Mouse (Mus musculus) MEL (cell line): ENCODE results near the gene Ror2.

Experiments
- BHLHE40 ChIP-seq: IDR thresholded peaks from 2 replicates; pipeline ENCODE4 v1.6.1; 2012; ENCODE audit warnings: low read depth, mild to moderate bottlenecking, inconsistent platforms, low read length, improper control_type of control experiment, borderline replicate concordance
- CTCF ChIP-seq, 3 experiments: IDR thresholded peaks in 2 of 3; conservative IDR thresholded peaks in 1 of 3; 2 replicates each; pipeline ENCODE4 v1.5.1; 2011 to 2012; ENCODE audit warnings: low read length in 3 of 3, low read depth in 2 of 3, mild to moderate bottlenecking in 2 of 3, improper control_type of control experiment in 1 of 3, inconsistent platforms in 1 of 3, mixed read lengths in 1 of 3, moderate library complexity in 1 of 3; ENCODE audit not compliant: control insufficient read depth in 1 of 3, insufficient read depth in 1 of 3, poor library complexity in 1 of 3, severe bottlenecking in 1 of 3
- EP300 ChIP-seq, 2 experiments: IDR thresholded peaks; 2 replicates each; pipeline ENCODE4 v1.6.1; 2011; ENCODE audit warnings: improper control_type of control experiment in 2 of 2, low read length in 2 of 2, low read depth in 1 of 2, mild to moderate bottlenecking in 1 of 2
- GABPA ChIP-seq: IDR thresholded peaks from 2 replicates; pipeline ENCODE4 v1.6.1; 2012; ENCODE audit warnings: low read depth, mild to moderate bottlenecking, inconsistent platforms, low read length, improper control_type of control experiment, moderate library complexity
- MAZ ChIP-seq: IDR thresholded peaks from 2 replicates; pipeline ENCODE4 v1.6.1; 2012; ENCODE audit warnings: low read depth, mild to moderate bottlenecking, inconsistent platforms, low read length, improper control_type of control experiment
- MYC ChIP-seq: IDR thresholded peaks from 2 replicates; pipeline ENCODE4 v1.6.1; 2011; ENCODE audit warnings: low read depth, mild to moderate bottlenecking, low read length, improper control_type of control experiment, moderate library complexity
- NRF1 ChIP-seq: IDR thresholded peaks from 2 replicates; pipeline ENCODE4 v1.6.1; 2014; ENCODE audit warnings: low read depth, mild to moderate bottlenecking, inconsistent platforms, low read length, improper control_type of control experiment, moderate library complexity; ENCODE audit not compliant: poor library complexity, insufficient read depth, severe bottlenecking
- POLR2A ChIP-seq, 2 experiments: IDR thresholded peaks; 2 replicates each; pipeline ENCODE4 v1.6.1; 2011 to 2012; ENCODE audit warnings: low read length in 2 of 2, mild to moderate bottlenecking in 2 of 2, control low read depth in 1 of 2, improper control_type of control experiment in 1 of 2, low read depth in 1 of 2, moderate library complexity in 1 of 2; ENCODE audit not compliant: control insufficient read depth in 1 of 2, insufficient read depth in 1 of 2, poor library complexity in 1 of 2
- TAL1 ChIP-seq: IDR thresholded peaks from 2 replicates; pipeline ENCODE4 v1.6.1; 2012; ENCODE audit warnings: mild to moderate bottlenecking, inconsistent platforms, low read length, moderate library complexity, mixed read lengths

DNA sequence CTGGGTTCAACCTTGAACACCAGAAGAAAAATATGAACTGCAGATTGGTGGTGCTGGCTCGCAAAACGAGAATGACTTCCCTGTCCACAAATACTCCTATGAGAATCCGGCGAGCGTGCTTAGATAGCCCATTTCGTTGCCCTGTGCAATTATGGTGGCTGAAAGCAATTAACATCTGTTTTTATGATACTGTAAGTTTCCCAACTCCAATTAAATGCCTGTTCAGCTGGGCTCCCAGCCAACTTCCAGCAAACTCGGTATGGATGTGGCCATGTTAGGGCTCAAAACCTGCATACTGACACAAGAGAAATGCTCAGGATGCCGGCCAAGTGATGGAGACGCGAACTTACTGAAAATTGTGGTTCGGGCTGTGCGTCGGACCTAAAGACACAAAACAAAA, 155.4 kb downstream of the Ror2 start:
- no peak for TF ChIP-seq GABPA
- no peak for TF ChIP-seq CTCF (IDR thresholded peaks at IDR 0.05 in 2 of 3, conservative IDR thresholded peaks at IDR 0.05 in 1 of 3; ENCODE audit: control insufficient read depth in 1 of 3, insufficient read depth in 1 of 3, low read depth in 2 of 3, low read length in 3 of 3, poor library complexity in 1 of 3, severe bottlenecking in 1 of 3)
- TF ChIP-seq NRF1: no peak
- no peak for TF ChIP-seq POLR2A (IDR thresholded peaks at IDR 0.05; ENCODE audit: control insufficient read depth in 1 of 2, insufficient read depth in 1 of 2, low read depth in 1 of 2, low read length in 2 of 2, poor library complexity in 1 of 2)
- TF ChIP-seq BHLHE40: no peak
- TF ChIP-seq TAL1: no peak
- TF ChIP-seq MAZ: no peak
- no peak for TF ChIP-seq MYC
- TF ChIP-seq EP300 (IDR thresholded peaks at IDR 0.05; ENCODE audit: low read depth in 1 of 2, low read length in 2 of 2): no peak
